Mouse (Mus musculus) embryonic facial prominence, embryonic 15.5 days (tissue): ENCODE measurements around the gene Grn. TPM values are rescaled to one million over a fixed set of nuclear protein-coding genes. Genes with fewer than 3 reads are reported as not detected.

Source experiments
- ATAC-seq: fragments of 200-750 bp; cut with Nextera tagmentation; 2 replicates; pipeline ENCODE4 v1.8.0; 2017; ENCODE audit warnings: low read depth, moderate TSS enrichment; ENCODE audit not compliant: insufficient number of reproducible peaks, low FRiP score, low TSS enrichment
- H3K27ac ChIP-seq: fragments of 300-500 bp; sonication (generic); replicated peaks from 2 replicates; pipeline ENCODE4 v1.5.1; 2015; ENCODE audit warnings: mild to moderate bottlenecking, inconsistent platforms
- H3K27me3 ChIP-seq: fragments of 300-500 bp; sonication (generic); 2 replicates; pipeline ENCODE4 v1.6.1; 2015; ENCODE audit warnings: inconsistent platforms
- H3K36me3 ChIP-seq: fragments of 300-500 bp; sonication (generic); 2 replicates; pipeline ENCODE4 v1.6.1; 2015; ENCODE audit warnings: mild to moderate bottlenecking, inconsistent platforms
- H3K4me1 ChIP-seq: fragments of 300-500 bp; sonication (generic); 2 replicates; pipeline ENCODE4 v1.6.1; 2015; ENCODE audit warnings: inconsistent platforms
- H3K4me2 ChIP-seq: fragments of 300-500 bp; sonication (generic); replicated peaks from 2 replicates; pipeline ENCODE4 v1.6.1; 2015; ENCODE audit warnings: mild to moderate bottlenecking, inconsistent platforms
- H3K4me3 ChIP-seq: fragments of 300-500 bp; sonication (generic); replicated peaks from 2 replicates; pipeline ENCODE4 v1.5.1; 2015; ENCODE audit warnings: mild to moderate bottlenecking, inconsistent platforms
- H3K9ac ChIP-seq: fragments of 300-500 bp; sonication (generic); 2 replicates; pipeline ENCODE4 v1.6.1; 2015; ENCODE audit warnings: inconsistent platforms
- H3K9me3 ChIP-seq: fragments of 300-500 bp; sonication (generic); replicated peaks from 2 replicates; pipeline ENCODE4 v1.6.1; 2016; ENCODE audit warnings: inconsistent platforms
- WGBS: fragments of 180-500 bp; shearing (Covaris S2); methylation state at CpG from one replicate; pipeline ENCODE4 v1.1.7; 2015; 5-methylcytosine and 5-hydroxymethylcytosine counted together
- polyA plus RNA-seq: library from polyadenylated mRNA; unstranded; fragments of >200 nt; fragmentation: Nextera tagmentation; extraction: Ambion mirVana; gene quantifications from 2 replicates; pipeline ENCODE4 v1.2.1, GENCODE M21; 2015

Grn gene
- polyA plus RNA-seq, 1 experiment from 2014 or later, result 199 TPM

DNA sequence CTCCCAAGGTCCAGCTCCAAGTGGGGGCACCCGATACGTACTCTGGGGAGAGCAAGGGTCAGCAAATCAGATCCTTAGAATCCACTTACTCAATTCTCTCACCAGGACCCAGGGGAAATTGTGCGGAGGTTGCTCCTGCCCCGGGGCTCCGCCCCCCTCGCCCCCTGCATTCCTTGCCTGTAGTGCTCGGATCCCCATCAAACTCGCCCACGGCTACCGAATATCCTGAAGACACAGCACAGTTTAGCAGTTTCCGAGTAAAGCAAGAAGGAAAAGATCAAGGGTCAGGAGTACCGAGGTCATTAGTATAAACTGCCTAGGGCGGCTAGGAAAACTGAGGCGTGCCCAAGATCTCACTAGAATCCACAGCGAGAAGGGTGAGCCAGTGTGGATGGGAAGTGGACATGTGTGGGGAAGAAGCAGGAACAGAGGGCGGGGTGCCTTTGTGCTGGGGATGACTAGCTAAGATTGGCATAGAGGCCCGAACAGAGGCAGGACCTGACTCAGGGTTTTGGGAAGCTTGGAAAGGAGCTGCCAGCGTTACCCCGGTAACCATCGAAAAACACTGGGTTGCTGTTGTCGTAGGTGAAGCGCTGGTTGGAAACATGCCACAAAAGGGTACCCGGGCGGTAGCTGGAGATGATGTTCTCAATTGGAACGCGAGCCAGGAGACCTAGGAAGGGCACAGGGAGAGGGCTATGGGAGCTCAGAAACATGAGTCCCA, 35.8 kb downstream of the Grn start:
- ATAC-seq, result no peak
- H3K9ac ChIP-seq, result no peak overlapping the region
- peaks cover 23% of the 10 kb centered on the region for H3K4me1 ChIP-seq
- no peak overlapping the region for H3K4me3 ChIP-seq
- 11% methylated on average over 26 of the region's 26 CpGs for WGBS
- H3K9me3 ChIP-seq, result no peaks in the 10 kb centered on the region
- H3K27ac ChIP-seq, result peak overlapping the region; percentile 90
- H3K27me3 ChIP-seq, result no peaks in the 10 kb centered on the region
- H3K4me2 ChIP-seq, result peak overlapping the region; percentile 90
- no peaks in the 10 kb centered on the region for H3K36me3 ChIP-seq

DNA sequence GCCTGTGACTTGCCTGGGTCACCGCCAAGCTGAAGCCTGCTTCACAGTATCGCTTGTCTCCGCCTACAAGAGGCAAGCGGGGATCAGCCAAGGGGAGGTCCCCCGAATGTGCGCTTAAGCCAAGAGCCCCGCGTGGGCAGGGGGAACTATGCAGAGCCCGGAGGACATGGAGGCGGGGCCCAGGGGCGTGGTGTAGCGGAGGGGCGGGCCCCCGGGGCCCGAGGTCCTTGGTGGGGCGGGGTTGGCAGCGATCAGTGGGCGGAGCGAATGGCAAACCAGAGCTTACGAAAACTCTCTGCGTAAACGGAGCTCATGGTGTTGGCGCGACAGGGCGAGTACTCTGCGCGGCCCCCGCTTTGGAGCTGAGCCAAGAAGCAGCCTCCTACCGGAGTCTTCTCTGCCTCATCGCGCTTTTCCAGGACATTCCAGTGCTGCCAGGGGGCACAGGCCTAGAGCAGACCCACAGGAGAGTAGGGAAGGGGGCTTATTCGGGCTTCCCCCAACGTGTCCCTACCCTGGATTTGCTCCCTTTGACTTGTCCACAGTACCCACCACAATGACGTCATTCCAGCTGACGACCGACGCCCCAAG, 37.0 kb downstream of the Grn start:
- H3K27ac ChIP-seq, result peak overlapping the region; percentile 90
- ATAC-seq, result peak; percentile 96
- peaks cover 23% of the 10 kb centered on the region for H3K4me1 ChIP-seq
- H3K4me2 ChIP-seq, result peak overlapping the region; percentile 90
- no peaks in the 10 kb centered on the region for H3K36me3 ChIP-seq
- under 1% methylated on average over 37 of the region's 37 CpGs for WGBS
- no peaks in the 10 kb centered on the region for H3K9me3 ChIP-seq
- H3K4me3 ChIP-seq, result peak overlapping the region; percentile 48
- H3K9ac ChIP-seq, result peak overlapping the region; percentile 28
- H3K27me3 ChIP-seq, result no peaks in the 10 kb centered on the region

DNA sequence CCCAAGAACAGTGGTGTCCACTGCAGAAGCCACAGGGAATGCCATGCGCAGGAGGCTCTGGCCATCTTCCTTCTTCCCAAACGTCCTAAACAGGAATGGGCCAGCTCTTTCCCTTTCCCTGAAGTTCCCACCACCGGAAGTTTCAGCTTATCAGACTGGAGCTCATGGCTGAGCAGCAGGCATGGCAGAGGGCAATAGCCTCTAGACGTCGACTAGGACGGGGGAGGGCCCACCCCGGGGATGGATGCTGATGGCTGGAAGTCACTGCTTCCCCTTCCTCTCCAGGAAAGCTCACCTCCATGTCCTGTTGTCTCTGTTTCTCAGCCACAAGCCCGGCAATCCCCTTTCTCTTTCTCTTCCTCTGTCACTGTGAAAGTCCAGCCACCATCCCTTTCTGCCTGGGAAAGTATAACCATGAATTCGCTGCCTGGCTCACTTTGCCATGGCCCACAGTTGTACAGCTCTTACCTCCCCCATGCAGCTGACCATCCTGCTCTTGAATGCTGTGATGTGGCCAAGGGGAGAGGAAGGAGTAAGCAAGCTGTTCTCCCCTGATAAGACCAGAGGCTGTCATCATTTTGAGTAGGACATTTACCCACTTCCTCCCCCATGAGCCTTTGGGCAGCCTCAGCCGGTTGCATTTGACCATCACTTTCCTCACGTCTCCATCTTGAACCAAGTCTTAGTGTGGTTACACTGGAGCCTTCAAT, 39.7 kb downstream of the Grn start, which contains the start of gene Itga2b:
TSS of gene Itga2b (minus strand) at position 475 of the 710 bp plus-strand sequence.
- ATAC-seq, result no peak
- Histone ChIP-seq H3K4me2 (no peak within 1 kb of the TSS), H3K27ac (no peak within 1 kb of the TSS), H3K4me1 (peaks cover 23% of the 10 kb centered on the region), H3K9ac (no peak within 1 kb of the TSS), H3K36me3 (peaks cover under 1% of the 10 kb centered on the region; the same call in 1 of the 2 replicates), H3K4me3 (no peak within 1 kb of the TSS), H3K9me3 (no peaks in the 10 kb centered on the region), H3K27me3 (no peaks in the 10 kb centered on the region)
- WGBS, result 70% methylated on average over 11 of the region's 11 CpGs

DNA sequence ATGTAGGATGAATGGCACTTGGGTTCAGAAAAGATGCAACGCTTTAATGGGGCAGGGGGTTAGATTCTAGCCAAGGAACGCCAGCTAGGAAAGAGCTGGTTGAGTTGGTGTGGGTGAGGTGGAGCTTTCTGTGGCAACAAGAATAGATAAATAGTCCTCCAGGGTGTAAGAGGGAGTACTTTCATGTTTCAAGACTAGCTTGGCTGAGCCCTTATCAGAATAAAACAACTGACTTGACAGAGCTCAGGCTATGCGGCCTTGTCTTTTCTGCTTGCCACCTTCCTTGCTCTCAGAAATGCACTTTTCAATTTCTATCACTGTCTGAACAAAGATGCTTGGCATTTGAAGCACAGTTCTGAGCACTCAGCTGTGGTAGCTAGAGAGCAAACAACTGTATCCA, 44.9 kb downstream of the Grn start:
- Histone ChIP-seq H3K9me3 (no peaks in the 10 kb centered on the region), H3K4me2 (no peak overlapping the region), H3K9ac (no peak overlapping the region), H3K27me3 (no peaks in the 10 kb centered on the region), H3K27ac (no peak overlapping the region), H3K36me3 (peaks cover 32% of the 10 kb centered on the region), H3K4me3 (no peak overlapping the region), H3K4me1 (no peaks in the 10 kb centered on the region)
- ATAC-seq, result no peak
- WGBS, result 93% methylated on average over 3 of the region's 3 CpGs

DNA sequence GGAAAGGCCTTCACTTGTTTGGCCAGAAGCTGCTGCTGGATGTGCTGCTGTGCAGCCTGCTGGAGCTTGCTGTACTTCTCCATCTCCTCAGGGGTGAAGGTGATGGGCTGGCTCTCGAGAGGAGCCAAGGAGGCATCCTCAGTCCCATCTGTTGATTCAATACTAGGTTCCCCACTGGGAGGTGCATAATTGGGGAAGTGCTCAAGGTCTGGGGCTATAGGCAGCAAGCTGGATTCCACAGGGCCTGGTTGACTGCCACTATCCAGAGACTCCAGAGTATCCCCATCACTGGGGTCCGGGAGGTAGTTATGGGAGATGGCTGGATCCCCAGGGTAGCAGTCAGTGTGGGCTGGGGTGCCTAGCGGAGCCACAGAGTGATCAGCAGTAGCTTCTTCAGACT, 48.6 kb downstream of the Grn start:
- no peak for ATAC-seq

DNA sequence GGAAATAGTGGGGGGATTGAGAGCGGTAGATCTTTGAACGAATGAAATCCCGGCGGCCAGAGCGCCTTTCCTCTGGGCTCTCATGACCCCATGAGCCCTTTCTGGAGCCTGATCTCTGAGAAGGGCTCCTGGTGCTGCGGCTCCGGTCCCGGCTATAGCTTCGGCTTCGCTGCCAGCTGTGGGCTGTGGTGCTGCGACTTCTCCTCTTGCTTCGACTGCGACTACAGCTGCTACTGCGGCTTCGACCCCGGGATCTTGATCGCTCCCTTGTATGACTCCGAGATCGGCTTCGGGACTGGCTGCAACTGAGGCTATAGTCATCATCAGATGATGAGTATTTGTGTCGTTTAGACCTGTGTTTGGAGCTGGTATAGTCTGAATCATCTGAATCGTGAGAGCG, 49.5 kb downstream of the Grn start:
- WGBS, result 94% methylated on average over 23 of the region's 23 CpGs
- no peak for ATAC-seq
- H3K27me3 ChIP-seq, result no peaks in the 10 kb centered on the region
- no peak overlapping the region for H3K4me2 ChIP-seq
- H3K4me3 ChIP-seq, result no peak overlapping the region
- no peak overlapping the region for H3K9ac ChIP-seq
- no peaks in the 10 kb centered on the region for H3K4me1 ChIP-seq
- peaks cover 61% of the 10 kb centered on the region for H3K36me3 ChIP-seq
- H3K9me3 ChIP-seq, result no peaks in the 10 kb centered on the region
- H3K27ac ChIP-seq, result no peak overlapping the region

More for the DNA sequence above, 48.6 kb downstream of the Grn start:
- H3K36me3 ChIP-seq, result peaks cover 60% of the 10 kb centered on the region
- H3K4me2 ChIP-seq, result no peak overlapping the region
- H3K9ac ChIP-seq, result no peak overlapping the region
- no peak overlapping the region for H3K27ac ChIP-seq
- WGBS, result 91% methylated on average over 3 of the region's 3 CpGs
- no peaks in the 10 kb centered on the region for H3K27me3 ChIP-seq
- no peak overlapping the region for H3K4me3 ChIP-seq
- no peaks in the 10 kb centered on the region for H3K4me1 ChIP-seq
- H3K9me3 ChIP-seq, result no peaks in the 10 kb centered on the region

DNA sequence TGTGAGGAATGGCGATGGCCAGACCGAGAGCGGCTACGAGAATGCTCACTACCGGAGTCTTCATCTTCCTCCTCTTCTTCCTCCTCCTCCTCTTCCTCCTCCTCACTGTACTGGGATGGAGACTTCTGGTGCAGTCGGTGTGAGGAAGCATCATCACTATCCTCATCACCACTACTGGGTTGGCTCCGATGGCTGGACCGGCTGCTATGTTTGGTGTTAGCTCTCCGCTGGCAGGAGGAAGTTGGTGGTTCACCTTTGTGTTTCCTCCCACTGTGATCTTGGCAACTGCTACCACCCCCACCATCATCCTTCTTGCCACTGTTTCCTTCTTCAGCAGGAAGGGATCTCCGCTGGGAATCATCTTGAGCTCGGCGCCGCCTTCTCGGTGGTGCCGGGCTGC, 50.0 kb downstream of the Grn start:
- peaks cover 62% of the 10 kb centered on the region for H3K36me3 ChIP-seq
- no peak overlapping the region for H3K27ac ChIP-seq
- no peak for ATAC-seq
- H3K4me2 ChIP-seq, result no peak overlapping the region
- 94% methylated on average over 15 of the region's 15 CpGs for WGBS
- no peaks in the 10 kb centered on the region for H3K4me1 ChIP-seq
- H3K9ac ChIP-seq, result no peak overlapping the region
- H3K9me3 ChIP-seq, result no peaks in the 10 kb centered on the region
- H3K4me3 ChIP-seq, result no peak overlapping the region
- no peaks in the 10 kb centered on the region for H3K27me3 ChIP-seq

DNA sequence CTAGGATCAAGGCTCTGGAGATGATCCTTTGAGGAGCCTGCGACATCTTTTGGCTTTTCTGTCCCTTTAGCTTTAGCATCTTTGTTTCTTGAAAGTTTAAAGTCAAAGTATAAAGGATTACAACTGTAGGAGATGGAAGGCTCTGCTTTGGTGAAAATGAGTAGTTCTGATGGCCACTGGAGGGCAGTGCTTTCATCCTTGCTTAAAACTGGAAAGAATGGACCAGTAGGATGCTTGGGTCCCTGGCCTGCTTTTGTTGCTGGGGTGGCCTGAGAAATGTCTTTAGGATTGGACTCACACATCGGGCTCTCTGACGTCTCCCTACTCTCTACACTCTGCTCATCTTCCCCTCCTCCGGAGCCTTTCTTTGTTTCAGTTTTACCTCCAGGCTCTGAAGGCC, 50.8 kb downstream of the Grn start:
- 86% methylated on average over 4 of the region's 4 CpGs for WGBS

DNA sequence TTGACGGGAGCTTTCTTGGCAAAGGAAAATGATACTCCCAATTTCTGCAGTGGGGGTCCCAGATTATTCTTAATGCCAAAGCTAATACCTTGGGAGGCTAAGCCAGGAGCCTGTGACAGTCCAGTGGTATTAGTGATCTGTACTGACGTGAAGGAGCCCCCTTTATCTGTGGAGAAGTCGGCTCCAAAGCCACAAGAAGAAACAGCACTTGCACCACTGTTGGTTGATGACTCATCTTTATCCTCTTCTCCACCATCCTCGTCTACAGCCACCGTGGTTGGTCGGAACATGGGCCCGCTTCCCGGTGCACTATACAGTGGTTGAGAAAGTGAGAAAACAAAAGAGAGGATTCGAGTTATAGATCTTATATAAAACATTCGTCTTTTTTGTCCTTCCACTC, 51.7 kb downstream of the Grn start:
- Histone ChIP-seq H3K4me1 (no peaks in the 10 kb centered on the region), H3K4me3 (no peak overlapping the region), H3K36me3 (peaks cover 76% of the 10 kb centered on the region), H3K27me3 (no peaks in the 10 kb centered on the region), H3K9me3 (no peaks in the 10 kb centered on the region), H3K9ac (no peak overlapping the region), H3K4me2 (no peak overlapping the region), H3K27ac (no peak overlapping the region)
- WGBS, result 91% methylated on average over 10 of the region's 10 CpGs
- ATAC-seq, result no peak

More for the DNA sequence above, 50.8 kb downstream of the Grn start:
- no peak for ATAC-seq
- no peaks in the 10 kb centered on the region for H3K4me1 ChIP-seq
- H3K4me3 ChIP-seq, result no peak overlapping the region
- H3K9me3 ChIP-seq, result no peaks in the 10 kb centered on the region
- peaks cover 68% of the 10 kb centered on the region for H3K36me3 ChIP-seq
- no peak overlapping the region for H3K4me2 ChIP-seq
- no peak overlapping the region for H3K27ac ChIP-seq
- H3K27me3 ChIP-seq, result no peaks in the 10 kb centered on the region
- H3K9ac ChIP-seq, result no peak overlapping the region
